Mouse (Mus musculus): Measurements from ENCODE around the gene Cabp2.

The Cabp2 gene

DNA sequence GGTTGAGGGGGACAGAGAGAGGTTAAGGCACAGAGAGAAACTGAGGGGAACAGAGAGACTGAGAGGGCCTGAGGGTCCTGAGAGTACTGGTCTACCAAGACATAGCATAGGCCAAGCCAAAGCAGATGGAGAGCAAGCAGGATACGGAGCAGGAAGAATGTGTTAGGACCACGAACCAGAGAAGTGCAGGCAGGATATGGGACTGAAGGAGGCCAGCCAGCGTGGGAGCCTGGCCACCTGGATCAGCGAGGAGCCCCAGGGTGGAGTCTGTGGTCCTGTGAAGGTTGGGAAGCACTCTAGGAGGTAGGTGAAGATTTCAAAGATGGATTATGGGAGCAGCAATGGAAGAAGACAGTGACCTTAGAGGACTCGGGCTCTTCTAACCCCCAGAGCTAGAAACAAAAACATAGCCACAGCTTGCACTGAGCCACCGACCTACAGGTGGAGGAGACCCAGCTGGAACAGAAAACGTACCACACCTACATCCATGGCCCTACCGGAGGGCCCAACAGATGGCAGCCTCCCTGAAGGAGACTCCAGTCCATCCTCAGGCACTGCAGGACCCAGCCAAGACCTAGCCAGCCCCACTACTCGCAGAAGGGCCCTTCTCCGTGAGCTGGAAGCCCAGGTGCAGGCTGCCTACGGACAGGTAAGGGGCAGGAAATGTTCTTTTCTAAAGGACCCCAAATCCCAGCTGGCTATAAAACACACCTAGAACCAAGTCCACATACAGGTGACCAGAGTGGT is 1.0 kb downstream of the Cabp2 start:
- DNase-seq (ENCODE audit: low read depth) = no peak

DNA sequence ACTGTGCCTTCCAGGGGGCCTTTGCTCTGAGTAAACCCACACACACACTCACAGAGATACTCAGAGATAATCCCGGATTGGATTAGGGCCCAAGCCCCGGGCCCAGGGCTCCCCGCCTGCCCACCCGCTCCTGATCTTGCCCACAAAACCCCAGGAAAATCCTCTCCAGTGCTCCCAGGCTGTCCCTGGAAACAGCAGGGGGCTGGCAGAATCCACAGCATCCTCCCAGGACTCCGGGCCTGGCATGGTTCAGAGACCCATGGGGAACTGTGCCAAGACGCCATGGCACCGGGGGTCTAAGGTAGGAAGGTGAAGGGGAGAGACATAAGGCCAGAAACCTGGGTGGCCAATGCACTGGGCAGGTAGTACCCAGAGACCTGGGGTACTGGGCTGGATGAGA is 1.9 kb downstream of the Cabp2 start:
- no peak for DNase-seq (ENCODE audit: low read depth)

DNA sequence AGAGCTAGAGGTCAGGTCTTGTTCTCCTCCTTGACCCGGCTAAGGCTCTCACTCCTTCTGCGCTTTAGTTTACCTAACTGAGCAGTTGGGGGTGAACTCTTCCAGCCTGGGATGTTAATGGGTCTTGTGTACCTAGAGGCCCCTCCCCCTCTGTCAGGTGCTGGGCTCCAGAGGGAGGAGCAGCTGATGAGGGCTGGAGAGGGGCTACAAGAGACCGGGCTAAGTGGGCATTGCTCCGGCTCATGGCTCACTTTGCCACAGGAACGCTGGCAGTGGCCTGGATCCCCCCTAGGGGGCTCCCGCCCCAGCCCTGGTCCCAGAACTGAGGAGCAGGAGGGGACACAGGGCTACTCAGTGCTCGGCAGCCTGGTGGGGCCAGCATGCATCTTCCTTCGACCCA is 2.4 kb downstream of the Cabp2 start:
- no peak for DNase-seq (ENCODE audit: low read depth)

DNA sequence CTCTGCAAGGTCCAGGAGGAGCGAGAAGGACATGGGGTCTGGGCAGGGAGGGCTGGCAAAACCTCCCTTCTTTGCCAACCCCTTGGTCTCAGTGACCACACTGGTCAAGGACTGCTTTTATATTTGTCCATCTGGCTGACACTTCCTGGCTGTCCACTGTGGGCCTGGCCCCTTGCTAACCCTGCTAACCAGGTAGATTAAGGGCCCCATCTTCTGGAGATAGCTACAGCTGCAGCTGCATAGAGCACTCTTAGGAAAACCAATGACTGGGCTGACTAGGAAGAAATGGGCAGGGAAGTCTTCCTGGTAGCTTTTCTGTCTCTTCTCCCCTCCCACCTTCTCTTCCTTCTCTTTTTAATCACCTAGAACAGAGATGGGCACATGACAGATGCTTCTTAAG is 3.6 kb downstream of the Cabp2 start:
- no peak for DNase-seq (ENCODE audit: low read depth)

GRCm38 (mm10) chr19:4086156-4086555 is 4.8 kb downstream of the Cabp2 start:
- DNase-seq (ENCODE audit: low read depth) = no peak

DNA sequence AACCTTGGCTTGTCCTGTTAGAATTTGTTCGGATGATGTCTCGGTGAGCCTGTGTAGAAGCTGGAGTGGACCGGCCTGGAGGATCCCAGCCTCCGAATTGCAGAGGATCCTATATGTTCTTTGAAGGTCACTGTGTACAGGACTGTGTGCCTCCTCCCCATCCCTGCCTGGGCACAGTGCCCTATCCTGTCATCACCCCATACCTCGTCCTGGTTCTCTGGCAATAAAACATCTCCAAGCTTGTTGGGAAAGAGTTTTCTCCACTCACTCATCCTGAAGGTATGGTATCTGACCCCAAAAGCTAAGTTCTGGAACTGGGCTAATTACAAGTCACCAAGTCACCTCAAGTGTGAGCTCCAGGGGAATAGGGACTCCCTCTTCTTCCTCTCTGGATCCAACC is 5.7 kb downstream of the Cabp2 start:
- no peak for DNase-seq (ENCODE audit: low read depth)

DNA sequence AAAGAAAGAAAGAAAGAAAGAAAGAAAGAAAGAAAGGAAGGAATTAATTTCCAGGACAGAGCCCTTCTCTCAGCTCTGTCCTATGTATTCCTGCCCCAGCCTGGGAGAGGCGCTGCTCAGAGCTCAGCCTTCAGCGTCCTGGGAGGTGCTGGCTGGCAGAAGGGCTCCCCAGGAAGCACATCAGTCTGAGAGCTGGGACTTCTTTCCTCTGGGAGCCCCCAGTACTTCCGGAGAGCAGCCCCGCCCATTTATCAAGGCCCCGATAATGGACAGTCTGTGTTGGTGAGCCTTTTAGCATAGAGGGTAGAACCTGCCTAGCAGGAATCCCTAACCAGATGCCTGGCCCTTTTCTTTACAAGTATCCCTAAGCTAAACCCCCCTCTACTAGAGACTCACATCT is 6.8 kb downstream of the Cabp2 start:
- no peak for DNase-seq (ENCODE audit: low read depth)

DNA sequence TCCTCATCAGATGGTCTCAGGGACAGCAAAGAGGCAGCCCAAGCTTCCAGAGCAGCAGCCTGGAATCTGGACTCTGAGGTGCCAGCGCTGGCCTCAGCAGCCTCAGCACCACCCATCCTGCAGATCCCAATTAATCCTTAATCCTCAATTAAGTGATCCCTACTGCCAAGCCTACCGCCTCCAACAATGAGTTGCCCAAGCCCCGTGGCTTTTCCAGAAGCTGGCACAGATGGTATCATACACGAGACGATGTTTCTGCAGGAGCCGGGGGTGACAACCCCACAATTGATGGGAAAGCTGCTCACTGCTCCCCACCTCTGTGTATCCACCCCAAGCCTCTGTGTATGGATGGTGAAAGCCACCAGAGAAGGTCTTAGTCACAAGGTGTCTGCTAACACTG is 7.8 kb downstream of the Cabp2 start:
- DNase-seq (ENCODE audit: low read depth) = no peak

- no peak for DNase-seq (ENCODE audit: low read depth)
Measured at GRCm38 (mm10) chr19:4090446-4090845, 9.1 kb downstream of the Cabp2 start.

DNA sequence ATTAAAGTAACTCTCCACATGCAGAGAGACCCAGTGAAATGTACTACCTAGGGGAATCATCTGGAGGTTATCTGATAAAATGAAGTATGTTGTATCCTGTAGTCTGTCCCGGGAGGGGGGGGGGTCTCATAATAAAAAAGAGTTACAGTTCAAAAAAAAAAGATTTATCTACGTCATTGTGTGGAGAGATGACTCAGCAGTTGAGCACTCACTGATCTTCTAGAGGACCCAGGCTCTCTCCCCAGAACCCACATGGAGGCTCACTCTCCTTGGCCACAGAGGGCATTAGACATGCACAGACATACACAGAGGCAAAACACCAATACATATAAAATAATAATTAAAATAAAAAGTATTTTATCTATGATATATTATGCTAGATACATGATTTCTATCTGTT is 10.0 kb downstream of the Cabp2 start:
- no peak for DNase-seq (ENCODE audit: low read depth)

GRCm38 (mm10) chr19:4092750-4093149 is 11.4 kb downstream of the Cabp2 start:
- DNase-seq (ENCODE audit: low read depth) = no peak

DNA sequence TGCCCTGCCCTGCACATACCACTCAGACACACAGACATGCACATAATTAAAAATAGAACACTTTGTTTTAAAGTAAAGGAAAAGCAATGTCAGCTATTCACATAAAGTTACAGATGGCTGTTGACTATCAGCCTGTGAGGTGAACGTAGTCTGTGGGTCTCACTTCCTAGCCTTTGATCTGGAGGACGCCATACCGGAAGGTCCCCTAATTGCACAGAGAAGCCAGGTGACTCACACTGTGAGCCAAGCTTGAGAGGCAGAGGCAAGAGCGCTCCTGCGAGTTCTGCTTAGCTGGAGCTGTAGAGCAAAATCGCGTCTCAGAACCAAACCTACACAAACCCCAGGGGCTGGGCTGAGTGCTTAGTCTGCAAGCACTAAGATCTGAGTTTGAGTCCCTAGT is 12.4 kb downstream of the Cabp2 start:
- no peak for DNase-seq (ENCODE audit: low read depth)

DNA sequence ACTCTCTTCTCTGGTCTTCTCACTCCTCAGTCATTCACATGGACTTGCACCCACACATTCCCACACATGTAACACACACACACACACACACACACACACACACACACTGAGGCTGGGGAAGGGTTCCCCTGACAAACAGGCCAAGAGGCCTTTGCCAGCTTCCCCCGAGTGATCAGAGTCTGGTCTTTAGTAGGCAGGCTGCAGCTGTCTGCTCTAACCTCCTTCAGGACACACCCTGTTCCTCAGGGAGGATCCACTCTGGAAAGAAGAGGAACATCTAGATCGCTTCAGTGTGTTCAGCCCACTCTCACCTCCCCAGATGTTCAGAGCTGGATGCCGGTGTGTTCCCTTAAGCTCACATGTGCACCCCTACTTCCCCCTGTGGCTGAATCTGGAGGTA is 13.0 kb downstream of the Cabp2 start:
- DNase-seq (ENCODE audit: low read depth) = no peak

GRCm38 (mm10) chr19:4094774-4095303 is 13.5 kb downstream of the Cabp2 start:
- DNase-seq (ENCODE audit: low read depth) = no peak

- DNase-seq (ENCODE audit: low read depth) = no peak
Measured at GRCm38 (mm10) chr19:4095802-4096201, 14.4 kb downstream of the Cabp2 start.

- DNase-seq (ENCODE audit: low read depth) = peak; percentile 97
Measured at GRCm38 (mm10) chr19:4096642-4097440, 15.5 kb downstream of the Cabp2 start, which contains the start of gene Cdk2ap2. Gene Cdk2ap2 (plus strand): TSS chr19:4097182.

GRCm38 (mm10) chr19:4097441-4097825 is 16.1 kb downstream of the Cabp2 start:
- DNase-seq (ENCODE audit: low read depth) = peak; percentile 78

DNA sequence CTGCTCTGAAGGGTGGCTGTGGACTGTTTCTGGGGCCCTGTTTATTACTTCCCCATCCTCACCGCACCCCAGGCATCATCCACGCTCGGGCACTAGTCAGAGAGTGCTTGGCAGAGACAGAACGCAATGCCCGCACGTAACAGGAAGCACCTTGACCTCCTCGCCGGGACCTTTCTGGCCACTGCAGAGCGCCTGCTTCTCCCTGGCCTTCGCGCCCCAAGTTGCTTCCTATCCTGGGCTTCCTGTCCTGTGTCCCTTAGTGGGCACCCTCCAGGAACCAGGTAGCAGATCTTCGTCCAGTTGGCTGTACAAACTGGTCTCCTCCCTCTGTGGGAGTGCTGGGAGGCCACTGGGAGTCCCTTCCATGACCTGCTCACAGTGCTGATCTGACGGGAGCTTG is 17.0 kb downstream of the Cabp2 start:
- no peak for DNase-seq (ENCODE audit: low read depth)

DNA sequence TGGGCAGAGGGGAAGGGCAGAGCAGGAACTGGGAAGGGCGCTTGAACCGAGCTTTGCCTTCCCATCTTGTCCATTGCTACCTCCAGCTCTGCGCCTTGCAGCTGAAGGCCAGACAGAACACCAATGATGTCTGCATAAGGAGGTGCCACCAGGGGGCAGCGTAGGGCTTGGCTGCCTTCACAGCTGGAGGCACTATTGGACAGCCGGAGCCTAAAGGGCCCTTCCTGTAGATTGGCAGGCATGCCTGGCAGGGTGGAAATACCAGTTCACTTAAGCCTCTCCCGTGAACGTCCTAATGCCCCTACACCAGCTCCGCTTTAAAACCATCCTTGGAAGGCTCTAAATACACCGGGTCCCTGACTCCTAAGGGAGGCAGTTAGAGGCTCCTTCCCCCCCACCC is 17.7 kb downstream of the Cabp2 start:
- DNase-seq (ENCODE audit: low read depth) = peak; percentile 92

DNA sequence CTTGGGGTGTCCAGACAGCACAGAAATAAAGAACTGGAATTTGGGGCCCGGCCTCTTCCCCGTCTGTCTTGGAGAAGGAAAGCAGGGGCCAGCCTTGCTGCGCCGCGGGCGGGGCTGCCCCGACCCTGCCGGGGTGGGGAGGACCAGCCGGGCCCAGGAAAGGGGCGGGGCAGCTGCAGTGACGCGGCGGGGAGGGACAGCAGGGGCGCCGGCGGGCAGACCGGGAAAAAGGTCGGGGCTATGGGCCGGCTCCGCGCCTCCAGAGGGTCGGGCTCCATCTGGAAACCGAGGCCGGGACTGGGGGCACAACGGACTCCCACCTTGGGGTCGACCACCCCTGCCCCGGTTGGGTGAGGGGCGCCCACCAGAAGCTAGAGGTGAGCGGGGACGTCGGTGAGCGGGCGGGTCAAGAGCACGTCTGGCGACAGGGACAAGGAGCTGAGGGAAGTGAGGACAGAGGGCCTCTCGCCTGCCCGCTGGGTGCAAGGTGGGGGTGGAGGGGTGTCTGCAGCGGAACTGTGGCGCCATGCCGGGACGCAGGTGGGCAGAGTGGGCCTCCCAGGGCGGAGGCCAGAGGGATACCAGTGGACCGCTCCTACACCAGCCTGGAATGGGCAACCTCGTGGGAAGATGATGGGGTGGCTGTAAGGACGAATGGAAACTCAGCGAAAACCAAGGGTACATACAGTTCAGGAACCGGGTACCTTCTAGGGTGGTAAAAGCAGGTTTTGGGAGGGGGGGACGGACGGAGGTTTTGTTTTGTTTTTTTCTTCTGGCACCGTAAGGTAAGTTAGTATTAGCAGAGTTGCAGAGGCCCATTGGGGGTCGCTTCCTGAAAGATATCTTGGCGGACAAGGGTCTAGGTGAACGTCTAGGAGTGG is 18.7 kb downstream of the Cabp2 start, which contains the start of gene Pitpnm1:
TSS of gene Pitpnm1 (plus strand) at position 162 of the 881 bp plus-strand sequence.
- no peak for DNase-seq (ENCODE audit: low read depth)

- no peak for DNase-seq (ENCODE audit: low read depth)
Measured at GRCm38 (mm10) chr19:4100718-4101261, 19.4 kb downstream of the Cabp2 start.

DNA sequence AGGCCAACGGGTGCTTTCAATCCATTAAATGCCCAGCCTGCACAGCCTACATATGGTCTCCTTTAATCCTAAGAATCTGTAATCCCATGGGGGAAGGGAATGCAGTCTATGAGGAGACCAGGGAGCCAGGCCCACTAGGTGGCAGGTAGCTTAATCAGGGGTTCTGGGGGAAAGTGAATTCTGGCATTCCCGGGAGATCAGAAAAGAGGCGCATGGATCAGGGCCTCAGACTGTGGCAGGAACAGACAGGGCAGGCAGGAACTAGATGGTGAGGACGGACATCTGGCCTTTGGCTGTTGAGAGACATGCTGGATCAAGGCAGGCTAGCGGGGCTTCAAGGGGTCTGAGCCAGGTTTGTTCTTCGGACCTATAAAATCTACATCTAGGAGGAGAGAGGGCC is 20.1 kb downstream of the Cabp2 start:
- no peak for DNase-seq (ENCODE audit: low read depth)

All from c-Kit-positive CD71-positive TER-119-negative erythroid progenitor cells, embryonic 14.5 days (primary cell).